Mouse (Mus musculus) E14TG2a.4 (cell line): ENCODE measurements around the gene Aatk.

ENCODE experiments used
- CTCF ChIP-seq: conservative IDR thresholded peaks from 2 replicates; pipeline ENCODE4 v1.5.1; 2014; ENCODE audit warnings: low read length
- NANOG ChIP-seq: IDR thresholded peaks from 2 replicates; pipeline ENCODE4 v1.6.1; 2014; ENCODE audit warnings: borderline replicate concordance, low read length, mixed read lengths
- POU5F1 ChIP-seq: IDR thresholded peaks from 2 replicates; pipeline ENCODE4 v1.6.1; 2014; ENCODE audit warnings: low read length, borderline replicate concordance

DNA sequence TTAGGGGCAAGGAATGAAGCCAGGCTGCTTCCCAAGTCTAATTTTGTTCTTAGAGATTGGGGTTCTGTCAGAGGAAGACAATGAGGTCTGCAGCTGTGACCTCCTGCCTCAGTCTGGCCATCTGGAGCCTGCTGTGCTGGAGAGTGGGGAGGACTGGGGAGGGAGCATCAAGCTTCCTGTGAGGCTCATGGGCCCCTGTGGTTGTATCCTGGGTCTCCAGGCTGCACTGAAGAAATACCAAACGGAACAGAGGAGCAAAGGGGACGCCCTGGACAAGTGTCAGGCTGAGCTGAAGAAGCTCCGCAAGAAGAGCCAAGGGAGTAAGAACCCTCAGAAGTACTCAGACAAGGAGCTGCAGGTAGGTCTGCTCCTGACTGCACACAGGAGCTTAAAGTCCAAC lies 65.2 kb downstream of the Aatk start:
- TF ChIP-seq CTCF: no peak
- no peak for TF ChIP-seq POU5F1
- TF ChIP-seq NANOG: no peak
